Mouse (Mus musculus): ENCODE data around the gene Tspoap1. TPM values are rescaled to one million over a fixed set of nuclear protein-coding genes. Genes with fewer than 3 reads are reported as not detected.

The Tspoap1 gene
- total and polyA plus RNA-seq, 3 experiments = 12.3 to 36.9 (median 12.8) TPM

DNA sequence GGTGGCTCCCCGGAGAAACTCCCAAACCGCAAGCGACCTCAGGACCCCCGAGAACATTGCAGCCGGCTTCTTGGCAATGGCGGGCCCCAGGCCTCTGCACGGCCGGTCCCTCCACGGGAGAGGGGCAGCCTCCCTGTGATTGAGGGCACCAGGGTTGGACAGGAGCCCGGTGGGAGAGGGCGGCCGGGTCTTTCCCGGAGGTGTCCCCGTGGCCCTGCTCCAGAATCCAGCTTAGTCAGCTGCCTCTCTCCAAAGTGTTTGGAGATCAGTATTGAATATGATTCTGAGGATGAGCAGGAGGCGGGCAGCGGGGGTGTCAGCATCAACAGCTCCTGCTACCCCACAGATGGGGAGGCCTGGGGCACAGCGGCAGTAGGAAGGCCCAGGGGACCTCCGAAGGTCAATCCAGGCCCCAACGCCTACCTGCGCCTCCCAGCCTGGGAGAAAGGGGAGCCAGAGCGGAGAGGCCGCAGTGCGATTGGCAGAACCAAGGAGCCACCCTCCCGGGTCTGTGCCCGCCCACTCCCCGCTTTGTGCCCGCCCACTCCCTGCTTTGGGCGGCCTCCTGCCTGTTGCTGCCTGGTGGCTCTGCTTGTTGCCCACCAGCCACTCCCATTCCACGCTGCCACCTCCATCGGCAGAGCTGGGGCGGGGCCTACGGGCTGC lies 17.9 kb downstream of the Tspoap1 start:
- H3K4me2 ChIP-seq (ENCODE audit: insufficient read depth, low read depth, poor library complexity, severe bottlenecking) = no peak overlapping the region
- TF ChIP-seq RAD21 (IDR thresholded peaks at IDR 0.05; ENCODE audit: low read depth, low read length) = no peak
- TF ChIP-seq KAT2A (IDR thresholded peaks at IDR 0.05; ENCODE audit: insufficient replicate concordance, low read length) = no peak
- TF ChIP-seq MAX (IDR thresholded peaks at IDR 0.05; ENCODE audit: low read length) = no peak
- TF ChIP-seq MEF2A (IDR thresholded peaks at IDR 0.05; ENCODE audit: borderline replicate concordance, low read depth, low read length) = no peak
- no peak for TF ChIP-seq TCF12 (IDR thresholded peaks at IDR 0.05; ENCODE audit: low read depth, low read length)
- no peak for TF ChIP-seq PAX5 (IDR thresholded peaks at IDR 0.05; ENCODE audit: low read length)
- no peak for TF ChIP-seq ETS1 (conservative IDR thresholded peaks at IDR 0.05; ENCODE audit: low read depth, low read length)
- TF ChIP-seq CHD1 (IDR thresholded peaks at IDR 0.05; ENCODE audit: low read depth, low read length) = no peak
- no peak for TF ChIP-seq POLR2A (IDR thresholded peaks at IDR 0.05; ENCODE audit: low read depth, low read length)
- TF ChIP-seq ZKSCAN1 (IDR thresholded peaks at IDR 0.05; ENCODE audit: borderline replicate concordance, low read depth, low read length) = no peak
- no peak for TF ChIP-seq SMC3 (IDR thresholded peaks at IDR 0.05; ENCODE audit: low read depth, low read length)
- no peak for TF ChIP-seq CHD2 (IDR thresholded peaks at IDR 0.05; ENCODE audit: low read length)
- TF ChIP-seq GABPA (IDR thresholded peaks at IDR 0.05; ENCODE audit: insufficient replicate concordance, low read depth, low read length) = no peak
- no peak for TF ChIP-seq MAFK (IDR thresholded peaks at IDR 0.05; ENCODE audit: insufficient replicate concordance, low read length)
- TF ChIP-seq NRF1 (IDR thresholded peaks at IDR 0.05; ENCODE audit: low read depth, low read length) = no peak
- no peak for TF ChIP-seq JUND (conservative IDR thresholded peaks at IDR 0.05; ENCODE audit: low read depth, low read length)
- TF ChIP-seq MXI1 (IDR thresholded peaks at IDR 0.05; ENCODE audit: low read depth, low read length) = no peak
- no peak overlapping the region for H3K4me3 ChIP-seq (replicated peaks in 1 of 3; ENCODE audit: low read depth in 2 of 3, low read length in 2 of 3, poor library complexity in 1 of 3)
- H3K9ac ChIP-seq (ENCODE audit: insufficient read depth, low read depth) = no peak overlapping the region
- no peaks in the 10 kb centered on the region for H3K27me3 ChIP-seq (replicated peaks)
- H3K79me2 ChIP-seq (replicated peaks; ENCODE audit: control insufficient read depth, extremely low read depth, insufficient read depth, poor library complexity, severe bottlenecking) = no peaks in the 10 kb centered on the region
- in situ Hi-C loops (cut with MboI; ENCODE audit: low pct_ligation_motif_present, low pct_unique_long_range_greater_than_20kb, low sequenced_read_pairs) = no loop called here
- no peak for DNase-seq (ENCODE audit: extremely low read depth)
- no peaks in the 10 kb centered on the region for H3K9me3 ChIP-seq (replicated peaks; ENCODE audit: low read length)
- no peaks in the 10 kb centered on the region for H3K4me1 ChIP-seq (ENCODE audit: control insufficient read depth in 1 of 2, insufficient read depth in 2 of 2)
- H3K36me3 ChIP-seq (replicated peaks in 1 of 2; ENCODE audit: control insufficient read depth in 1 of 2, insufficient read depth in 1 of 2, low read length in 1 of 2) = peaks cover 89 to 98% of the 10 kb centered on the region in 2 experiments
- dilution Hi-C loops (cut with MboI; ENCODE audit: extremely low pct_ligation_motif_present, extremely low pct_unique_long_range_greater_than_20kb, low sequenced_read_pairs) = no loop called here
- no peak overlapping the region for H3K27ac ChIP-seq (ENCODE audit: insufficient read depth, low read depth)

GRCm38 (mm10) chr11:87778915-87779314 lies 18.6 kb downstream of the Tspoap1 start:
- TF ChIP-seq ZMIZ1 (IDR thresholded peaks at IDR 0.05; ENCODE audit: low read depth, low read length) (no peak), RAD21 (IDR thresholded peaks at IDR 0.05; ENCODE audit: low read depth, low read length) (no peak), ZKSCAN1 (IDR thresholded peaks at IDR 0.05; ENCODE audit: borderline replicate concordance, low read depth, low read length) (no peak), BHLHE40 (IDR thresholded peaks at IDR 0.05; ENCODE audit: low read depth, low read length) (no peak), CTCF (conservative IDR thresholded peaks at IDR 0.05 in 1 of 2, IDR thresholded peaks at IDR 0.05 in 1 of 2; ENCODE audit: low read depth in 2 of 2, low read length in 2 of 2) (no peak), MAX (IDR thresholded peaks at IDR 0.05; ENCODE audit: low read length) (no peak), PAX5 (IDR thresholded peaks at IDR 0.05; ENCODE audit: low read length) (no peak), MYC (IDR thresholded peaks at IDR 0.05; ENCODE audit: low read depth, low read length) (no peak), ZNF384 (IDR thresholded peaks at IDR 0.05; ENCODE audit: low read depth, low read length) (no peak), ELF1 (IDR thresholded peaks at IDR 0.05; ENCODE audit: low read depth, low read length) (no peak), MAFK (IDR thresholded peaks at IDR 0.05; ENCODE audit: insufficient replicate concordance, low read length) (no peak), HCFC1 (IDR thresholded peaks at IDR 0.05; ENCODE audit: low read depth, low read length) (no peak), JUN (IDR thresholded peaks at IDR 0.05; ENCODE audit: insufficient read depth, low read depth, low read length) (no peak), GABPA (IDR thresholded peaks at IDR 0.05; ENCODE audit: insufficient replicate concordance, low read depth, low read length) (no peak)
- Histone ChIP-seq H3K36me3 (replicated peaks in 1 of 2; ENCODE audit: control insufficient read depth in 1 of 2, insufficient read depth in 1 of 2, low read length in 1 of 2) (peaks cover 89 to 98% of the 10 kb centered on the region in 2 experiments), H3K9me3 (replicated peaks; ENCODE audit: low read length) (no peaks in the 10 kb centered on the region), H3K27me3 (replicated peaks) (no peaks in the 10 kb centered on the region), H3K4me1 (ENCODE audit: control insufficient read depth in 1 of 2, insufficient read depth in 2 of 2) (no peaks in the 10 kb centered on the region), H3K9ac (ENCODE audit: insufficient read depth, low read depth) (no peak overlapping the region), H3K4me3 (replicated peaks in 1 of 3; ENCODE audit: low read depth in 2 of 3, low read length in 2 of 3, poor library complexity in 1 of 3) (no peak overlapping the region), H3K4me2 (ENCODE audit: insufficient read depth, low read depth, poor library complexity, severe bottlenecking) (no peak overlapping the region), H3K79me2 (replicated peaks; ENCODE audit: control insufficient read depth, extremely low read depth, insufficient read depth, poor library complexity, severe bottlenecking) (no peaks in the 10 kb centered on the region), H3K27ac (ENCODE audit: insufficient read depth, low read depth) (no peak overlapping the region)
- dilution Hi-C loops (cut with MboI; ENCODE audit: extremely low pct_ligation_motif_present, extremely low pct_unique_long_range_greater_than_20kb, low sequenced_read_pairs) = no loop called here
- in situ Hi-C loops (cut with MboI; ENCODE audit: low pct_ligation_motif_present, low pct_unique_long_range_greater_than_20kb, low sequenced_read_pairs) = no loop called here
- DNase-seq (ENCODE audit: extremely low read depth) = no peak

Data from CH12.LX (cell line).